27 mouse cellular contexts compared by ENCODE assay signal in the genomic region with DNA sequence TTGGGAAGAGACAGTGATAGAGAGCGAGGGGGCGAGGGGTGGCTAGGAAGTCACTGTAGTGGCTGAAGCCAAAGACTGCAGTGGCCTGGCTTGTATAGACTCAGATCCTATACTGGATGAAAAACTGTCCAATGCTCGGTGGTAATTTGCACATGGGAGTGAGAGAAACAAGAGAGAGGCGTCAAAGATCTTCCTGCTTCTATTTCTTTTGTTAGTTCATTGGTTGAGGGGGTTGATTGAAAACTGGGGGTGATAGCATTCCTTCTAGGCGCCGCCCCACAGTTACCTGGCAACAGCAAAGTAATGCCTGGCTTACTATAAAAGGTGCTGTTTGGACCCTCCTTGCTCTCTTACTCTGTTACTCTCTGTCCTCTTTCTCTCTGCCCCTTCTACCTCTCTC.
"Had no signal": no experiment of that assay in that cellular context is flagged by ENCODE, and none has a peak within 500 bp of the region (broad histone marks: within the 10 kb centered on the region; RNA-seq: fewer than 3 reads in every experiment).

No protein-coding gene starts in this region.

- H3K4me2 ChIP-seq: heart, embryonic 13.5 days; heart, embryonic 15.5 days; hindbrain, embryonic 12.5 days; hindbrain, embryonic 14.5 days; intestine, embryonic 15.5 days; limb, embryonic 12.5 days; liver, embryonic 11.5 days; liver, embryonic 13.5 days had no signal

- H3K27ac ChIP-seq: gastrocnemius, adult 2 months; heart, adult 2 months; heart, embryonic 13.5 days; heart, embryonic 15.5 days; hindbrain, embryonic 10.5 days; hindbrain, embryonic 12.5 days; hindbrain, embryonic 14.5 days; intestine, embryonic 15.5 days; layer of hippocampus, adult 2 months; left cerebral cortex, adult 2 months; limb, embryonic 10.5 days; limb, embryonic 12.5 days had no signal

- H3K27me3 ChIP-seq: heart, embryonic 13.5 days; intestine, embryonic 15.5 days; limb, embryonic 12.5 days; liver, embryonic 13.5 days had no signal

- H3K9me3 ChIP-seq: heart, embryonic 13.5 days; heart, embryonic 15.5 days; hindbrain, embryonic 10.5 days; hindbrain, embryonic 12.5 days; intestine, embryonic 15.5 days; limb, embryonic 10.5 days; limb, embryonic 12.5 days; liver, embryonic 13.5 days had no signal

- H3K36me3 ChIP-seq: heart, embryonic 13.5 days; heart, embryonic 15.5 days; hindbrain, embryonic 10.5 days; hindbrain, embryonic 12.5 days; intestine, embryonic 15.5 days; limb, embryonic 10.5 days; limb, embryonic 12.5 days; liver, embryonic 13.5 days had no signal

- H3K4me3 ChIP-seq: gastrocnemius, adult 2 months; heart, adult 2 months; heart, embryonic 13.5 days; heart, embryonic 15.5 days; hindbrain, embryonic 10.5 days; hindbrain, embryonic 12.5 days; intestine, embryonic 15.5 days; layer of hippocampus, adult 2 months; left cerebral cortex, adult 2 months; limb, embryonic 10.5 days; limb, embryonic 12.5 days; liver, embryonic 13.5 days had no signal

- DNase-seq: gastrocnemius, adult 2 months; gastrocnemius, postnatal 10 days; gastrocnemius, postnatal 25 days; heart, adult 2 months; heart, postnatal 14 days; heart, postnatal 4 days; kidney, adult 18-20 months; kidney, adult 8-10 months; kidney, postnatal 10 days; kidney, postnatal 25 days; kidney, postnatal 4 days; liver; liver, embryonic 13.5 days had no signal

- H3K9ac ChIP-seq: heart, embryonic 13.5 days; heart, embryonic 15.5 days; hindbrain, embryonic 12.5 days; hindbrain, embryonic 14.5 days; intestine, embryonic 15.5 days; limb, embryonic 12.5 days; liver, embryonic 13.5 days had no signal

- ATAC-seq: hindbrain, embryonic 16.5 days; inflammation-experienced regulatory T-cells, adult 6 months; intestine, embryonic 15.5 days; intestine, postnatal 0 days had no signal

- H3K4me1 ChIP-seq: hindbrain, embryonic 10.5 days; intestine, embryonic 15.5 days; limb, embryonic 10.5 days; limb, embryonic 12.5 days had no signal
